Mouse (Mus musculus): ENCODE measurements around the gene Piezo1. TPM values are rescaled to one million over a fixed set of nuclear protein-coding genes. Genes with fewer than 3 reads are reported as not detected.
"Not testable (repeated sequence)": the region's sequence is repeated elsewhere in the genome, so short reads cannot be mapped to it uniquely, and the experiment has no call there.

The Piezo1 gene
- polyA plus RNA-seq, 1 experiment from 2014 or later: 5.5 TPM

DNA sequence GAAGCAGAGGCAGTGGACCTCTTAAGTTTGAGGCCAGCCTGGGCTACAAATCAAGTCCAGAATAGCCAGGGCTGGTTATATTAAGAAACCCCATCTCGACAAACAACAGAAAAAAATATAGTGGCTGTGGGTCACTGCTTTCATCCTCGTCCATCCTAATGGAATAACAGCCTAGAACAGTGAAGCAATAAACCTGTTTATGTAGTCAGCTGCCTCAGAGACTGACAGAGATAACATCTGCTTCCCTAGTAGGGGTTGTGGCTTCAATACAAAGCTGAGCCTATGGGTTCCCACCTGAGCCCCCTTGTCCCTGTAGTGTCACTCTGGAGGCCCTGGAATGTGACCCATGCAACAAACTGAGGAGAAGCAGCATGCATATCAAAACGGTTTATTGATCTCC, 23.1 kb upstream of the Piezo1 start:
- Histone ChIP-seq H3K9ac (ENCODE audit: low read length) (no peak overlapping the region), H3K36me3 (ENCODE audit: control insufficient read depth, insufficient read depth, low read length) (peaks cover 23% of the 10 kb centered on the region), H3K4me1 (ENCODE audit: control insufficient read depth, insufficient read depth, low read length) (peaks cover 22% of the 10 kb centered on the region), H3K27me3 (ENCODE audit: control insufficient read depth, insufficient read depth, low read length) (no peaks in the 10 kb centered on the region), H3K4me2 (ENCODE audit: low read depth) (no peak overlapping the region), H3K27ac (ENCODE audit: low read depth, low read length) (no peak overlapping the region), H3K9me3 (ENCODE audit: control insufficient read depth, low read length) (no peaks in the 10 kb centered on the region), H3K4me3 (ENCODE audit: low read depth, low read length) (no peak overlapping the region)
- DNase-seq (ENCODE audit: low spot score) (no peak), ATAC-seq (ENCODE audit: insufficient read depth, low FRiP score, low TSS enrichment) (no peak)
- WGBS: 39% methylated on average over 3 of the region's 3 CpGs

DNA sequence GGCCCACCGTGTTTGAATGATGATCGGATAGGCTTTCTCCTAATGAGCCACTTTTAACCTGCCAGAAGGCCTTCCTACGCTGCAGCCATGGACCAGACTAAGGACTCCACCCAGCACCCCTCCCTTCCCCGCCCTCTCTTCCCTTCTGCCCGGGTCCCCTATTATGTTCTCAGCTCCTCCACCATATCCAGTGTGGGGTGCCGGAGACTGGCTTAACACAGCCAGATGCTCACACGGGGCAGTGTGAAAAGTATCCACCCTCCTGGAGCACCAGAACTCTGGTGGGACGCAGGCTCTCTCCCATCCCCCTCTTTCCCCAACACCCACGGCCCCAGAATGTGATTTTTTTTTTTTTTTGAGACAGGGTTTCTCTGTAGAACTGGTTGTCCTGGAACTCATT, 22.4 kb upstream of the Piezo1 start:
- no peak overlapping the region for H3K9ac ChIP-seq (ENCODE audit: low read length)
- H3K4me2 ChIP-seq (ENCODE audit: low read depth): no peak overlapping the region
- peak overlapping the region; percentile 20; the same call in 1 of the 2 replicates for H3K27ac ChIP-seq (ENCODE audit: low read depth, low read length)
- H3K9me3 ChIP-seq (ENCODE audit: control insufficient read depth, low read length): no peaks in the 10 kb centered on the region
- ATAC-seq (ENCODE audit: insufficient read depth, low FRiP score, low TSS enrichment) (no peak), DNase-seq (ENCODE audit: low spot score) (no peak)
- peaks cover 23% of the 10 kb centered on the region for H3K36me3 ChIP-seq (ENCODE audit: control insufficient read depth, insufficient read depth, low read length)
- H3K27me3 ChIP-seq (ENCODE audit: control insufficient read depth, insufficient read depth, low read length): no peaks in the 10 kb centered on the region
- WGBS: 55% methylated on average over 9 of the region's 9 CpGs
- H3K4me1 ChIP-seq (ENCODE audit: control insufficient read depth, insufficient read depth, low read length): peaks cover 28% of the 10 kb centered on the region
- H3K4me3 ChIP-seq (ENCODE audit: low read depth, low read length): no peak overlapping the region

DNA sequence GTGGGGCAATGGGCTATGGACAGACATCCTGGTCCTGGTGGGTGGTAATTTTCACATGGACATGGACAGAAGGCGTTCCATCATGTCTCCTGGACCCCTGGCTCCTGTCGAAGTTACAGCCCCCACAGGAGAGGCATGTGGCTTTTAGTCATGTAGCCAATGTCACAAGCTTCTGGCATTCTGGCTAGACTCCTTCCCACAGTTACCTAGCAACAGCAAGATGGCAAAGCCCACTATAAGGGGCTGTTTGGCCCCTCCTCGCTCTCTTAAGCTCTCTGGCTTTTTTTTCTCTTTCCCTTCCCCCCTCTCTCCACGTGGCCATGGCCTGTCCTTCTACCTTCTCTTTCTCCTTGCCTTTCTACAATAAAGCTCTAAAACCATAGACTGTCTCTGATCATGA, 22.0 kb upstream of the Piezo1 start:
- H3K36me3 ChIP-seq (ENCODE audit: control insufficient read depth, insufficient read depth, low read length): peaks cover 23% of the 10 kb centered on the region
- not testable (repeated sequence) for H3K9ac ChIP-seq (ENCODE audit: low read length); H3K9me3 ChIP-seq (ENCODE audit: control insufficient read depth, low read length); ATAC-seq (ENCODE audit: insufficient read depth, low FRiP score, low TSS enrichment); H3K4me3 ChIP-seq (ENCODE audit: low read depth, low read length); DNase-seq (ENCODE audit: low spot score); H3K27me3 ChIP-seq (ENCODE audit: control insufficient read depth, insufficient read depth, low read length); H3K4me2 ChIP-seq (ENCODE audit: low read depth)
- 38% methylated on average over 4 of the region's 4 CpGs for WGBS
- 0 out of 2 replicates have a peak overlapping the region, but pooled peaks have one; percentile 20 for H3K27ac ChIP-seq (ENCODE audit: low read depth, low read length)
- H3K4me1 ChIP-seq (ENCODE audit: control insufficient read depth, insufficient read depth, low read length): peaks cover 28% of the 10 kb centered on the region

DNA sequence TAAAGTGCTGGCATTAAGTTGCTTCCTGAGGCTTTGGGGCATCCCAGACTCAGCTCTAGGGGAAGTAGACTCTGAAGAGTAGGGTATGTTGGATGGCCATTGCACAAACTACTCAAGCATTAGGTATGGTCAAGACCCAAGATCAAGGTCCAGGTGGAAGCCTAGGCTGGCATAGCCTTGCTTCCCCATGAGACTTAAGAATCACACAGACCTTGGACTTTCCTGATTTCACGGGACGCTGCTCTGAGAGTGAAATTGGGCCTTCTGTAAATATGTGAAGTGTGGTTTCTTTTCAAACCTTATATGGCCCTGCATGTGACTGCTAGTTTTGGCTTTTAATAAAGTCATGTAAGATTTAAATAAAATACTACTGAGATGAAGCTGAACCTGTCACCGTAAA, 21.6 kb upstream of the Piezo1 start:
- Histone ChIP-seq H3K9ac (ENCODE audit: low read length) (no peak overlapping the region), H3K4me1 (ENCODE audit: control insufficient read depth, insufficient read depth, low read length) (peaks cover 28% of the 10 kb centered on the region), H3K27me3 (ENCODE audit: control insufficient read depth, insufficient read depth, low read length) (no peaks in the 10 kb centered on the region), H3K36me3 (ENCODE audit: control insufficient read depth, insufficient read depth, low read length) (peaks cover 23% of the 10 kb centered on the region), H3K27ac (ENCODE audit: low read depth, low read length) (no peak overlapping the region), H3K4me3 (ENCODE audit: low read depth, low read length) (no peak overlapping the region), H3K9me3 (ENCODE audit: control insufficient read depth, low read length) (no peaks in the 10 kb centered on the region), H3K4me2 (ENCODE audit: low read depth) (no peak overlapping the region)
- no peak for DNase-seq (ENCODE audit: low spot score)
- WGBS: 95% methylated on average over 3 of the region's 3 CpGs
- no peak for ATAC-seq (ENCODE audit: insufficient read depth, low FRiP score, low TSS enrichment)

DNA sequence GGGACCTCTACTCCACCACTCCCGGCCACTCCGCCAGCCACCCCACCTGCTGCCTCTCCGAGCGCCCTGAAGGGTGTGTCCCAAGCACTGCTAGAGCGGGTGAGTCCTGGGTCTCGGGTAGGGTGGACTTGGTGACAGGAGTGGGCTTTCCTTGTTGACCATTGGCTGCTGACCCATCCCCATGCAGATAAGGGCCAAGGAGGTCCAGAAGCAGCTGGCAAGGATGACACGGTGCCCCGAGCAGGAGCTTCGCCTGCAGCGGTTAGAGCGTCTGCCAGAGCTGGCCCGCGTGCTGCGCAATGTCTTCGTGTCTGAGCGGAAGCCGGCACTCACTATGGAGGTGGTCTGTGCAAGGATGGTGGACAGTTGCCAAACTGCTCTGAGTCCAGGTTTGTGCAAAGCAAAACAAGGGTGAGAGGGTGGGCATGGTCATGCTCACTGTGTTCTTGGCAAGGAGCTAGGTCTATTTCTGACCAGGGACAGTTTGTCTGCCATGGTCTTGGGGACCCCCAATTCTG, 20.7 kb upstream of the Piezo1 start:
- WGBS: 93% methylated on average over 17 of the region's 17 CpGs
- Histone ChIP-seq H3K9ac (ENCODE audit: low read length) (no peak overlapping the region), H3K9me3 (ENCODE audit: control insufficient read depth, low read length) (no peaks in the 10 kb centered on the region), H3K27me3 (ENCODE audit: control insufficient read depth, insufficient read depth, low read length) (no peaks in the 10 kb centered on the region), H3K4me1 (ENCODE audit: control insufficient read depth, insufficient read depth, low read length) (peaks cover 30% of the 10 kb centered on the region), H3K4me3 (ENCODE audit: low read depth, low read length) (no peak overlapping the region), H3K36me3 (ENCODE audit: control insufficient read depth, insufficient read depth, low read length) (peaks cover 23% of the 10 kb centered on the region), H3K4me2 (ENCODE audit: low read depth) (no peak overlapping the region), H3K27ac (ENCODE audit: low read depth, low read length) (no peak overlapping the region)
- ATAC-seq (ENCODE audit: insufficient read depth, low FRiP score, low TSS enrichment): no peak
- no peak for DNase-seq (ENCODE audit: low spot score)

DNA sequence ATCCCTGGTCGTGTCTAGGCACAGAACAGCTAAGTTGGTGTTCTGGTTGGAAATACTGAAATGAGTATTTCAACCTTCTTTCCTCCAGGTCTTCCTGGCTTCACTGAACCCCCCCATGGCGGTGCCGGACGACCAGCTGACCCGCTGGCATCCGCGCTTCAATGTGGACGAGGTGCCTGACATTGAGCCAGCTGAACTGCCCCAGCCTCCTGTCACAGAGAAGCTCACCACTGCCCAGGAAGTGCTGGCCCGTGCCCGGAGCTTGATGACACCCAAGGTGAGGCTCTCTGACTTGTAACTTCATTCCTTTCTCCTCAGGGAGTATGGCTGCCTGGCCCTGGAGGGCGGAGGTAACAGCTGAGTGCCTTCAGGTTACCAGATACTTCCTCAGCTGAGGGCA, 20.0 kb upstream of the Piezo1 start:
- Histone ChIP-seq H3K9ac (ENCODE audit: low read length) (no peak overlapping the region), H3K4me2 (ENCODE audit: low read depth) (no peak overlapping the region), H3K9me3 (ENCODE audit: control insufficient read depth, low read length) (no peaks in the 10 kb centered on the region), H3K36me3 (ENCODE audit: control insufficient read depth, insufficient read depth, low read length) (peaks cover 23% of the 10 kb centered on the region), H3K4me3 (ENCODE audit: low read depth, low read length) (0 out of 2 replicates have a peak overlapping the region, but pooled peaks have one; percentile 6), H3K4me1 (ENCODE audit: control insufficient read depth, insufficient read depth, low read length) (peaks cover 32% of the 10 kb centered on the region), H3K27me3 (ENCODE audit: control insufficient read depth, insufficient read depth, low read length) (no peaks in the 10 kb centered on the region), H3K27ac (ENCODE audit: low read depth, low read length) (no peak overlapping the region)
- no peak for DNase-seq (ENCODE audit: low spot score)
- WGBS: 95% methylated on average over 11 of the region's 11 CpGs
- no peak for ATAC-seq (ENCODE audit: insufficient read depth, low FRiP score, low TSS enrichment)

DNA sequence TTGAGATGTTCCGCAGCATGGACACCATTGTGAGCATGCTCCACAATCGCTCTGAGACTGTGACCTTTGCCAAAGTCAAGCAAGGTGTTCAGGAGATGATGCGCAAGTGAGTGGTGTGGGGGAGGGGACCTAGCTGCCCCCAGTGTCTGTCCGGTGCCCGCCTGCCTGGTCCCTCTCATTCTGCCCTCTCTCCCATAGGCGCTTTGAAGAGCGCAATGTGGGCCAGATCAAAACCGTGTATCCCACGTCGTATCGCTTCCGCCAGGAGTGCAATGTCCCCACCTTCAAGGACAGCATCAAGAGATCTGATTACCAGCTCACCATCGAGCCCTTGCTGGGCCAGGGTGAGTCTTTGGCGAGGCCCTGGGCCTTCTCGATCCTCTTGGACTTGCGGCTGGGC, 18.9 kb upstream of the Piezo1 start:
- WGBS: 98% methylated on average over 16 of the region's 16 CpGs
- H3K36me3 ChIP-seq (ENCODE audit: control insufficient read depth, insufficient read depth, low read length): peaks cover 23% of the 10 kb centered on the region

DNA sequence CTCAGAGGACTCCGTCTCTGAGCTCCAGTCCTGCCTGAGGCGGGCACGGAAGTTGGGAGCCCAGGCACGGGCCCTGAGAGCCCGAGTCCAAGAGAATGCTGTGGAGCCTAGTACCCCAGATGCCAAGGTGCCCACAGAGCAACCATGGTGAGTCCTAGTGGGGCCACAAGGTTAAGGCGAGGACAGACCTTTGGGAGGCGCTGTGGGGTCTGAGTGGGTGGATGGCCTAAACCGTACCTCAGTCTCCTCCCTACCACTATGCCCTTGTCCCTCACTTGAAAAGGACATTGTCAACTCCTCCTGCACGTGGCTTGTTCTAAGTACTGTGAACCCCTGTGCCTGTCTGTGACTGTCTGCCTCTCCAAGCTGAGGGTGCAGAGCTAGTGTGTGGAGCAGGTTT, 18.2 kb upstream of the Piezo1 start:
- peak overlapping the region; percentile 85 for H3K9ac ChIP-seq (ENCODE audit: low read length)
- no peak for ATAC-seq (ENCODE audit: insufficient read depth, low FRiP score, low TSS enrichment)

More for the DNA sequence above, 18.9 kb upstream of the Piezo1 start:
- no peaks in the 10 kb centered on the region for H3K27me3 ChIP-seq (ENCODE audit: control insufficient read depth, insufficient read depth, low read length)
- H3K27ac ChIP-seq (ENCODE audit: low read depth, low read length): no peak overlapping the region
- no peaks in the 10 kb centered on the region for H3K9me3 ChIP-seq (ENCODE audit: control insufficient read depth, low read length)
- no peak overlapping the region for H3K9ac ChIP-seq (ENCODE audit: low read length)
- no peak for DNase-seq (ENCODE audit: low spot score)
- ATAC-seq (ENCODE audit: insufficient read depth, low FRiP score, low TSS enrichment): no peak
- H3K4me1 ChIP-seq (ENCODE audit: control insufficient read depth, insufficient read depth, low read length): peaks cover 23% of the 10 kb centered on the region
- no peak overlapping the region for H3K4me2 ChIP-seq (ENCODE audit: low read depth)
- H3K4me3 ChIP-seq (ENCODE audit: low read depth, low read length): no peak overlapping the region

DNA sequence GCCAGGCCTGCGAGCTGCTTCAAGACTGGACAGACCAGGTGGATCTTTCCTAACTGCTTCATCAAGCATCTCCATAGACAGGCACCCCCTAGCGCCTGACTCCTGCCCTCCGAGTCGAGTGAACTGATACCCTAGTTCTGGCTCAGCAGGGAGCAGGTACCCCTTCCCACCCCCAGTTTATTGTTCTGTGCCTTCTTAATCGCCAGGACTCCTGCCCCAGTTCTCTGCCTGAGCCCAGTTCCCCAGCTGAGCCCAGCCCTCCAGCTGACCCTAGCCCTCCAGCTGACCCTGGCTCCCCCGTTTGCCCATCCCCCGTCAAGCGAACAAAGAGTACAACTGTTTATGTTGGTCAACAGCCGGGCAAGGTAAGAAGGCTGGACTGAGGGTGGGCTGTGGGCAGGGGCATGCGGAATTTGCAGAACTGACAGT, 17.8 kb upstream of the Piezo1 start:
- peaks cover 23% of the 10 kb centered on the region for H3K36me3 ChIP-seq (ENCODE audit: control insufficient read depth, insufficient read depth, low read length)
- H3K4me1 ChIP-seq (ENCODE audit: control insufficient read depth, insufficient read depth, low read length): peaks cover 20% of the 10 kb centered on the region
- H3K9ac ChIP-seq (ENCODE audit: low read length): peak overlapping the region; percentile 85
- H3K4me2 ChIP-seq (ENCODE audit: low read depth): peak overlapping the region; percentile 88
- no peaks in the 10 kb centered on the region for H3K9me3 ChIP-seq (ENCODE audit: control insufficient read depth, low read length)
- ATAC-seq (ENCODE audit: insufficient read depth, low FRiP score, low TSS enrichment): no peak
- WGBS: 10% methylated on average over 10 of the region's 10 CpGs
- no peak for DNase-seq (ENCODE audit: low spot score)
- H3K27me3 ChIP-seq (ENCODE audit: control insufficient read depth, insufficient read depth, low read length): no peaks in the 10 kb centered on the region
- no peak overlapping the region for H3K27ac ChIP-seq (ENCODE audit: low read depth, low read length)
- H3K4me3 ChIP-seq (ENCODE audit: low read depth, low read length): peak overlapping the region; percentile 94

More for the DNA sequence above, 18.2 kb upstream of the Piezo1 start:
- Histone ChIP-seq H3K27me3 (ENCODE audit: control insufficient read depth, insufficient read depth, low read length) (no peaks in the 10 kb centered on the region), H3K4me1 (ENCODE audit: control insufficient read depth, insufficient read depth, low read length) (peaks cover 20% of the 10 kb centered on the region), H3K4me3 (ENCODE audit: low read depth, low read length) (peak overlapping the region; percentile 94), H3K36me3 (ENCODE audit: control insufficient read depth, insufficient read depth, low read length) (peaks cover 23% of the 10 kb centered on the region), H3K27ac (ENCODE audit: low read depth, low read length) (no peak overlapping the region), H3K9me3 (ENCODE audit: control insufficient read depth, low read length) (no peaks in the 10 kb centered on the region), H3K4me2 (ENCODE audit: low read depth) (peak overlapping the region; percentile 88)
- 69% methylated on average over 9 of the region's 9 CpGs for WGBS
- DNase-seq (ENCODE audit: low spot score): no peak

Data from neural tube, embryonic 11.5 days (tissue).